14 mouse cellular contexts compared by ENCODE assay signal in genomic region chr5:36367911-36368310, GRCm38 (mm10). TPM values are rescaled to one million over a fixed set of nuclear protein-coding genes. Genes with fewer than 3 reads are reported as not detected.
DNase-seq lines count a peak whose midpoint lies in the region; ATAC-seq lines count a peak whose summit lies in the region.
"Had no signal": no experiment of that assay in that cellular context is flagged by ENCODE, and none has a peak within 500 bp of the region (broad histone marks: within the 10 kb centered on the region; RNA-seq: fewer than 3 reads in every experiment).

No protein-coding gene starts in this region.

- no peaks in the 10 kb centered on the region for H3K9me3 ChIP-seq in heart, embryonic 10.5 days
- no peaks in the 10 kb centered on the region for H3K9me3 ChIP-seq in midbrain, embryonic 10.5 days (replicated peaks)
- no peaks in the 10 kb centered on the region for H3K9me3 ChIP-seq in midbrain, embryonic 14.5 days (ENCODE audit: control insufficient read depth, low read length)
- H3K9me3 ChIP-seq: intestine, embryonic 15.5 days had no signal

- no peaks in the 10 kb centered on the region for H3K36me3 ChIP-seq in heart, embryonic 10.5 days
- no peaks in the 10 kb centered on the region for H3K36me3 ChIP-seq in midbrain, embryonic 10.5 days
- H3K36me3 ChIP-seq in midbrain, embryonic 14.5 days (ENCODE audit: control insufficient read depth, insufficient read depth, low read length) = no peaks in the 10 kb centered on the region
- H3K36me3 ChIP-seq: intestine, embryonic 15.5 days had no signal

- 0 out of 2 replicates have a peak, but pooled peaks cover 6% of the 10 kb centered on the region for H3K27me3 ChIP-seq in heart, embryonic 10.5 days (ENCODE audit: insufficient read depth, poor library complexity, severe bottlenecking)
- 0 out of 2 replicates have a peak, but pooled peaks cover 5% of the 10 kb centered on the region for H3K27me3 ChIP-seq in midbrain, embryonic 10.5 days (ENCODE audit: low read depth, poor library complexity, severe bottlenecking)
- no peaks in the 10 kb centered on the region for H3K27me3 ChIP-seq in midbrain, embryonic 14.5 days (ENCODE audit: control insufficient read depth, insufficient read depth, low read length)
- H3K27me3 ChIP-seq: intestine, embryonic 15.5 days had no signal

- no peak overlapping the region for H3K4me3 ChIP-seq in heart, embryonic 10.5 days
- H3K4me3 ChIP-seq in midbrain, embryonic 10.5 days = no peak overlapping the region
- no peak overlapping the region for H3K4me3 ChIP-seq in midbrain, embryonic 14.5 days (replicated peaks; ENCODE audit: low read depth, low read length)
- H3K4me3 ChIP-seq: erythroblast, embryonic 14.5 days; intestine, embryonic 15.5 days had no signal

- no peak overlapping the region for H3K4me2 ChIP-seq in midbrain, embryonic 14.5 days (ENCODE audit: low read length)
- H3K4me2 ChIP-seq: intestine, embryonic 15.5 days had no signal

- intact Hi-C loops in heart, postnatal 36 days (cut with DNase I) = no loop called here

- ATAC-seq in midbrain, embryonic 14.5 days (ENCODE audit: low FRiP score, low TSS enrichment) = no peak
- ATAC-seq: intestine, embryonic 15.5 days had no signal

- no peak overlapping the region; the same call in 1 of the 2 replicates for H3K9ac ChIP-seq in midbrain, embryonic 14.5 days (replicated peaks; ENCODE audit: low read length)
- H3K9ac ChIP-seq: intestine, embryonic 15.5 days; liver, embryonic 14.5 days had no signal

- peak overlapping the region; percentile 87 for H3K27ac ChIP-seq in heart, embryonic 10.5 days
- H3K27ac ChIP-seq in midbrain, embryonic 10.5 days (replicated peaks) = peak overlapping the region; percentile 46; the same call in 1 of the 2 replicates
- H3K27ac ChIP-seq in midbrain, embryonic 14.5 days (replicated peaks; ENCODE audit: low read depth, low read length) = no peak overlapping the region
- H3K27ac ChIP-seq: liver, embryonic 14.5 days; macrophage had no signal

- H3K4me1 ChIP-seq in heart, embryonic 10.5 days = peaks cover 74% of the 10 kb centered on the region
- H3K4me1 ChIP-seq in midbrain, embryonic 10.5 days = peaks cover 57% of the 10 kb centered on the region
- peaks cover 26% of the 10 kb centered on the region for H3K4me1 ChIP-seq in midbrain, embryonic 14.5 days (ENCODE audit: control insufficient read depth, insufficient read depth, low read length)

- 82% methylated on average over 6 of the region's 6 CpGs for WGBS in heart, embryonic 10.5 days
- WGBS in midbrain, embryonic 10.5 days = 90% methylated on average over 6 of the region's 6 CpGs
- WGBS in midbrain, embryonic 14.5 days = 88% methylated on average over 6 of the region's 6 CpGs

- no peak for DNase-seq in heart, embryonic 10.5 days (ENCODE audit: low spot score)
- no peak for DNase-seq in heart, postnatal 36 days
- DNase-seq in midbrain, embryonic 10.5 days (ENCODE audit: low spot score) = no peak
- no peak for DNase-seq in midbrain, embryonic 14.5 days
- peak; percentile 37 to 52 for DNase-seq in layer of hippocampus, postnatal 14 days (ENCODE audit: low spot score in 2 of 2)
- DNase-seq in thymus, postnatal 14 days = peak; percentile 71
- no peak for DNase-seq in lung, postnatal 14 days
- no peak for DNase-seq in urinary bladder, postnatal 10 days (ENCODE audit: low spot score)
- DNase-seq: gastrocnemius, postnatal 14 days; retina, postnatal 1 day had no signal

RNA-seq across cellular contexts. Expression of gene Sorcs2, which starts 30.0 kb away (rescaled TPM):
- polyA plus RNA-seq in heart, embryonic 10.5 days (2016; fragmentation: Nextera tagmentation; extraction: Ambion mirVana) = 6.9 and 12.2 TPM in 2 replicates
- total RNA-seq in heart, postnatal 36 days (2021) = 10 to 100 TPM; 10.5 to 11.4 TPM
- 9.0 and 10.8 TPM in 2 replicates for polyA plus RNA-seq in midbrain, embryonic 10.5 days (2016; fragmentation: Nextera tagmentation; extraction: Ambion mirVana)
- polyA plus RNA-seq in midbrain, embryonic 14.5 days (2014; fragmentation: Nextera tagmentation; extraction: Ambion mirVana) = 14.5 and 15.1 TPM in 2 replicates
- total RNA-seq in layer of hippocampus, postnatal 14 days (2021) = 10 to 100 TPM; 54.7 to 58.8 TPM
- polyA plus RNA-seq: erythroblast, embryonic 14.5 days; macrophage had no signal

Comparison
In these comparisons a context has a peak if more than half of its experiments do, and no peak if none do; other contexts are left out.
1. DNase-seq: peak in layer of hippocampus, postnatal 14 days (2 of 2) and thymus, postnatal 14 days (single experiment); none in heart, embryonic 10.5 days (single experiment), heart, postnatal 36 days (0 of 2), midbrain, embryonic 10.5 days (single experiment), midbrain, embryonic 14.5 days (single experiment), lung, postnatal 14 days (single experiment) and urinary bladder, postnatal 10 days (single experiment).